Mouse (Mus musculus): ENCODE results near the gene Ces1b. TPM values are rescaled to one million over a fixed set of nuclear protein-coding genes. Genes with fewer than 3 reads are reported as not detected.

Ces1b gene
- total RNA-seq, 2 experiments from 2014 or later: not detected

GRCm38 (mm10) chr8:93012226-93012625, 67.6 kb downstream of the Ces1b start:
- ATAC-seq (replicated peaks; ENCODE audit: poor library complexity, severe bottlenecking): peak; percentile 28; the same call in 1 of the 2 replicates

- ATAC-seq (replicated peaks; ENCODE audit: poor library complexity, severe bottlenecking): peak; percentile 93
These were observed 68.4 kb downstream of the Ces1b start for GRCm38 (mm10) chr8:93011439-93011838.

GRCm38 (mm10) chr8:93010286-93010685, 69.5 kb downstream of the Ces1b start:
- peak; percentile 70 for ATAC-seq (replicated peaks; ENCODE audit: poor library complexity, severe bottlenecking)

Other genes starting within 250 kb of the Ces1b start
- gene Lpcat2, start 224.7 kb downstream of the Ces1b start, total RNA-seq (2014; fragmentation: Nextera tagmentation): 11.0 and 13.8 TPM in 2 replicates
- gene Lpcat2, start 224.7 kb downstream of the Ces1b start, total RNA-seq (2017): 9.9 and 14.6 TPM in 2 replicates
- gene Capns2, start 178.6 kb downstream of the Ces1b start, total RNA-seq (2014; fragmentation: Nextera tagmentation): 4.2 TPM in 1 of 2 replicates, not detected in the other
- gene Capns2, start 178.6 kb downstream of the Ces1b start, total RNA-seq (2017): 0.98 and 1.7 TPM in 2 replicates
- not detected in 2 replicates for gene Slc6a2, start 119.9 kb downstream of the Ces1b start, total RNA-seq (2014; fragmentation: Nextera tagmentation)
- not detected in 2 replicates for gene Slc6a2, start 119.9 kb downstream of the Ces1b start, total RNA-seq (2017)
- gene Ces1a, start 31.8 kb downstream of the Ces1b start, total RNA-seq (2014; fragmentation: Nextera tagmentation): not detected in 2 replicates
- gene Ces1a, start 31.8 kb downstream of the Ces1b start, total RNA-seq (2017): not detected in 2 replicates
- not detected in 2 replicates for gene Ces1c, start 51.3 kb upstream of the Ces1b start, total RNA-seq (2014; fragmentation: Nextera tagmentation)
- gene Ces1c, start 51.3 kb upstream of the Ces1b start, total RNA-seq (2017): not detected in 2 replicates
- gene Ces1d, start 117.8 kb upstream of the Ces1b start, total RNA-seq (2014; fragmentation: Nextera tagmentation): not detected in 2 replicates
- 4.0 TPM in 1 of 2 replicates, not detected in the other for gene Ces1d, start 117.8 kb upstream of the Ces1b start, total RNA-seq (2017)
- gene Ces1e, start 149.6 kb upstream of the Ces1b start, total RNA-seq (2014; fragmentation: Nextera tagmentation): not detected in 2 replicates
- gene Ces1e, start 149.6 kb upstream of the Ces1b start, total RNA-seq (2017): not detected in 2 replicates
- gene Ces1f, start 199.7 kb upstream of the Ces1b start, total RNA-seq (2014; fragmentation: Nextera tagmentation): not detected in 2 replicates
- gene Ces1f, start 199.7 kb upstream of the Ces1b start, total RNA-seq (2017): not detected in 2 replicates